Mouse (Mus musculus) cerebellum, adult 18-20 months (tissue): ENCODE data around the gene St6galnac5.
"Not testable (repeated sequence)": the region's sequence is repeated elsewhere in the genome, so short reads cannot be mapped to it uniquely, and the experiment has no call there.

Experiments
- DNase-seq, 2 experiments: peaks; one replicate each; pipeline ENCODE4 v3.0.0; 2021

Gene St6galnac5

DNA sequence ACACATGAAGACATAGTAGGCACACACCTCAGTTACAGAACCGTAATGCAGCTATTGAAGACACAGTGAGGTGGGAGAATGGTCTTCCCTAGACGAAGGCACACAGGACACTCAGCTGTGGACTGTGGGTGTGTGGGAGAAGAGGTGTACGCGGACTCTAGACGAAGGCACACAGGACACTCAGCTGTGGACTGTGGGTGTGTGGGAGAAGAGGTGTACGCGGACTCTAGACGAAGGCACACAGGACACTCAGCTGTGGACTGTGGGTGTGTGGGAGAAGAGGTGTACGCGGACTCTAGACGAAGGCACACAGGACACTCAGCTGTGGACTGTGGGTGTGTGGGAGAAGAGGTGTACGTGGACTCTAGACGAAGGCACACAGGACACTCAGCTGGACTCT lies 197.7 kb downstream of the St6galnac5 start:
- DNase-seq: not testable (repeated sequence)

DNA sequence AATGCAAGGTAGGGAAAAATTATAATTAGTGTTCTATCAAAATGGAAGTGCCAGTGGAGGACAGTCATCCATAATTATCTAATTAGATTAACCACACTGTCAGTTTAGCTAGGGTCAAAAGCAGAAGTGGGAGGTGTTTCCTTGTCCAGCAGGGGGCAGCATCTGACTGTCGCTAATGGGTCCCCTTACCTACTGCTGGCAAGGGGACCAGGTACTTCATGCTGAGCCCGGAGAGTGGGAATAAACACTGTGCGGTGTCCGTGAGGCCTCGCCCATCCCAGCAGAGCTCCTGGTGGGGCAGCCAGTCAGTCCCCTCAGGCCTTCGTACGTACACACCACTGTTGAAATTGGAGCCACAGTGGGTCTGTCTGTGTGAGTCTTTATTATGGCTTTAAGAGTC lies 198.3 kb downstream of the St6galnac5 start:
- DNase-seq: peak; percentile 65

DNA sequence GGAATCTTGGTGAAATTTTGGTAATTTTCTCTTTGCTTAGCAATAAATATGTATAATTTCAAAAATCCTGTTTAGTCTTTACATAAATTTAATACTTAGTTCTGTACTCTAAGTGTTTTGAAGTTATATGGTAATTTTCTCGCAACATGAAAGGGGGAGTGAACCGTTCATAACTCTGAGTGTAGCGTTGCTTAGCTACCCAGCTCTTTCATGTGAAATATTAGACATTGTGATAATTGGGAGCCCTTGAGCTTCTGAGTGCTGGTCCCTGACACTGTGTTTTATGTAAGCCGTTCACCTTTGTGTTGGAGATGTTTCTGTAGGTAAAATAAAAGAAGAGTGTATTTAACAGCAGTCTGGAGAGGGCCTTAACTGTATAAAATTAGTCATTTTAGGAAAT lies 202.2 kb downstream of the St6galnac5 start:
- no peak for DNase-seq

DNA sequence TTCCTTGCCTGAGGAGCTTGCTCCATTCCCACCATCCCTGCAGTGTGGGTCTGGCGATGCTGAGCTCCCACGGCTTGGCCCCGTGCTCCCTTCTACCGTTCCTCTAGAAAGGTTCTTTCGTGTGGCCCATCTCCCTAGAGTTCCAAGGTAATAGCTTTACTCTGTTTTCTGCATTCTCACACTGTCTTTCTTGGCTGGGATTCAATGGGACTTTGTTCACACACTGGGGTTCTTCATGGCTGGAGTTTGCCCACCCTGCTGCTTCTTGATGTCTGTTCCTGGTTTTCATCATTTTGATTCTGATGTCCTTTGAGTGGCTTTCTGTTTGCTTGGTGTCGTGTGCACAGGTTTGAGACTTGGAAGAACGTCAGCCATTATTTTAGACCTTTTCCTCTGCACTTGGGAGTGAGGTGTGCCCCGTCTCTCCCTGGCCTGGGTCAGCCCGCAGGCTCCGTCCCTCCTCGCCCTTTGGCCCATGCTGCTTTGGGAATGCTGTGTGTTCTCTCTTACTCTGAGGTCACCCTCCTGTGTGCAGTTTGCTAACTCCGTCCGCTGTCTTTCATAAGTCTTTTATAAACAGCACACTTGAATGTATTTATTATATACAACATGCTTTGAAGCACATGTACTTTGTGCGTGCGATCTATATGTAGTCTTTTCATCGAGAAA lies 205.0 kb downstream of the St6galnac5 start:
- no peak for DNase-seq

DNA sequence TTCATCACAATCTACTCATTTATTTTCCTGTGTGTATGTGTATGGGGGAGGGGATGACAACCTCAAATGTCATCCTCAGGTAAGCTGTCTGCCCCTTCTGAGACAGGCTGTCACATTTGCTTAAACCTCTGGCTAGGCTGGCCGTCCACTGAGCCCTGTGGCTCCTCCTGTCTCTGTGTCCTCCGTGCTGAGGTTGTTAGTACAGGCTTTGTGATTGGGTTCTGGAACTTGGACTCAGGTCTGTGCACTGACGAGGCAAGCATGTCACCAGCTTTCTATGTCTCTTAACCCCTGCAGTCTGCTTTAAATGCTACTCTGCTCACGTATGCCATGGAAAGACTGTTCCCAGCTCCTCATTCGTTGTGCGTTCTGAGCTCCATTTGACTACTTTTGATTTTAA lies 205.7 kb downstream of the St6galnac5 start:
- DNase-seq: no peak

DNA sequence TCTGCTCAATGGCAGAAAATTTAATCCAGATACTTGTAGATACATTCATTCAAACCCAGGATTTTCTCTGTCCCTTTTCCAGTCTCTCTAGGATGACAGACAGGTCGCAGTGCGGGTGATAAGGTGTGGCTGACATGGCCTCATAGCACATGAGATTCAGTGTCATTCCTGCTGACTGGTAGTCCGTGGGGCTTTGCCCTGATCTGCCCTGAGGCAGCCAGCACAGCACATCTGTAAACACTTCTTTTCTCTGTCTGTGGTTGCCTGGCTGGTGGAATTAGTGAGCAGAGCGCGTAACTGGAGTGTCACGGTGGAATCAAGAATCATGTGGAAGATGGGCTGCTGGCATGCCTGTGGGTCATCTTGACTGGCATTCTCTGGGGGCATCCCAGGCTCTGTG lies 212.0 kb downstream of the St6galnac5 start:
- DNase-seq: no peak

DNA sequence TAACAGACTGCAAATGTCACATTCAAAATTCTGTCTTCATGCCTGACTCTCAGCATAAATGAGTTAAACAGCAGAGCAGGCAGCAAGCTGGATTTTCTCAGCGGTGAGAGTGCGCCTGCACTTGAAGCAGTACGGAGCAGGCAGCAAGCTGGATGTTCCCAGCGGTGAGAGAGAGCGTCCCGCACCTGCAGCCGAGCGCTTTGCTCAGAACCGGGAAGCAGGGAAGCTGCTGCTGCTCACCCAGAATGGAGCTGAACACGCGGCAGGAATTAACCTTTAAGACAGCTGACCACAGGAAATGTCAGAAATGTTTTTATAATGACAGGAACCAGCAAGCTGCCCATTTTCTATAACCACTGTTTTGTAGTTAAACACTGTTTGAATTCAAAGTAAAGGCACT lies 214.6 kb downstream of the St6galnac5 start:
- no peak for DNase-seq
